Mouse (Mus musculus): ENCODE measurements at regions not wholly inside any gene's neighbourhood (a gene's known extent, or its start where the extent isn't known, plus 50 kb on each side); places are given as distances from the start of the nearest gene placed in this dataset.

- TF ChIP-seq POLR2A (IDR thresholded peaks at IDR 0.05; ENCODE audit: control insufficient read depth, extremely low read depth, insufficient read depth, low read length, poor library complexity): no peak
- no peak for TF ChIP-seq CTCF (IDR thresholded peaks at IDR 0.05; ENCODE audit: borderline replicate concordance, control insufficient read depth, extremely low read depth, insufficient read depth, low read length, poor library complexity)
Measured at GRCm38 (mm10) chr5:141160391-141160790, 80.9 kb upstream of the Sdk1 start.
